Mouse (Mus musculus): ENCODE results near the gene Tbc1d14.

Tbc1d14 gene

DNA sequence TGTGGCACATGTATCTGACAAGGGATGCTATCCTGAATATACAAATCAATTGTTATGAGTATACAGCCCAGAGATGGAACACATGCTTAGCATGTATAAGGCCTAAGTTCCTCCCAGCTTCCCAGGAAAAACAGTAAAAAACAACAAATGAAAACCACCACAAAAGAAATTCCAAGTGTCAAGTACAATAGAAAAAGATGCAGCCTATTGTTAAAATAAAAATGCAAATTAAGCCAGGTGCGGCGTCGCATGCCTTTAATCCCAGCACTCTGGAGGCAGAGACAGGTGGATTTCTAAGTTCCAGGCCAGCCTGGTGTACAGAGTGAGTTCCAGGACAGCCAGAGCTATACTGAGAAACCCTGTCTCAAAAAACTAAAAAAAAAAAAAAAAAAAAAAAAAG lies 36.2 kb downstream of the Tbc1d14 start:
- in situ Hi-C loops (cut with MboI; ENCODE audit: low sequenced_read_pairs), result no loop called here

- in situ Hi-C loops (cut with MboI; ENCODE audit: low sequenced_read_pairs), result no loop called here
These were observed 36.8 kb downstream of the Tbc1d14 start for GRCm38 (mm10) chr5:36556289-36556688.

GRCm38 (mm10) chr5:36554496-36554895 lies 38.6 kb downstream of the Tbc1d14 start:
- in situ Hi-C loops (cut with MboI; ENCODE audit: low sequenced_read_pairs), result no loop called here

DNA sequence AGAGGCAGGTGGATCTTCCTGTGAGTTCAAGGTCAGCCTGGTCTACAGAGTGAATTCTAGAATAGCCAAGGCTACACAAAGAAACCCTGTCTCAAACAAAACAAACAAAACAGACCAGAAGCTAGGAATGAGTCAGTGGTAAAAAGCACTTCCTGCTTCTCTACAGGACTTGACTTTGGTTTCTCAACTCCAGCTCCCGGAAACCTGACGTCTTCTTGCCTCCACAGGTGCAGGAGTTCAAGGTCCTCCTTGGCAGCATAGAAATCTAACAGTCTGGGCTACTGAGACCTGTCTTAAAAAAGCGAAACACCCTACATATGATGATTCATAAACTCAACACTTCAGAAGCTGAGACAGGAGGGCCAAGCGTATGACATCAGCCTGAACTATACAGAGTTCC lies 39.2 kb downstream of the Tbc1d14 start:
- in situ Hi-C loops (cut with MboI; ENCODE audit: low sequenced_read_pairs), result no loop called here

GRCm38 (mm10) chr5:36553056-36553606 lies 39.9 kb downstream of the Tbc1d14 start:
- in situ Hi-C loops (cut with MboI; ENCODE audit: low sequenced_read_pairs), result no loop called here

- in situ Hi-C loops (cut with MboI; ENCODE audit: low sequenced_read_pairs), result no loop called here
These were observed 40.7 kb downstream of the Tbc1d14 start for GRCm38 (mm10) chr5:36552391-36552790.

DNA sequence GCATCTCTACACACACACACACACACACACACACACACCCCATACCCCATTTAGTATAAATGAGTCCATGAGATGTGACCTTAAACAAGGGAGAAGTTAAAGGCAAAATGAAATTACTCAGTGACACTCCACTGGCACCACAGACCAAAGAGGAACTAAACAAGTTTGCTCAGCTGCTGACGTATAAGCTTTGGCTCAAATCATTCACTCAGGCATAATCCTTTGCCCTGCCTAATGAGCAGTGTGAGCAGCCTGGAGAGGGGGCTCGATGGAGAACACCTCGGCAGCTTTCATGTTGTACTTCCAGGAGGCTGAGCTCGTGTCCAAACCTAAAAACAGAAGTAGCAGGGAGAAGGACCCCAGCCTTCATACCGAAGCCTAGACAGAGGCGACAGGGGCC lies 43.8 kb downstream of the Tbc1d14 start:
- in situ Hi-C loops (cut with MboI; ENCODE audit: low sequenced_read_pairs), result no loop called here

DNA sequence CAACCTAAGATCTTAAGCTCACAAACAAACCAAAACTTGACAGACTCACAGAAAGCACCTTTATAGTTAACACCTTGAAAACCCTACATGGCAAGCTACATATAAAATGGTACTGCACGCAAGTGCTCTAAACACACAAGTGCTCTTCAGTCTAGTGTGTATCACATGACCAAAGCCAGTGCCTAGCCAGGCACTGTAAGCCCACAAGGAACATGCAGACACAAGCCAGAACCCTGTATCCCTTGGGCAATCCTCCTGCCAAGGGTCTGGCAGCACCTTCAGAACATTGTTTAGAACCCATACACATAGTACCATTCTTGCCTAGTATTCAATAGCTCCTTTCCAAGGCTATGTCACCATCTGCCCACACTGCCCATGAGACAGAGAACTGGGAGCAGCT lies 48.3 kb downstream of the Tbc1d14 start:
- in situ Hi-C loops (cut with MboI; ENCODE audit: low sequenced_read_pairs), result no loop called here

DNA sequence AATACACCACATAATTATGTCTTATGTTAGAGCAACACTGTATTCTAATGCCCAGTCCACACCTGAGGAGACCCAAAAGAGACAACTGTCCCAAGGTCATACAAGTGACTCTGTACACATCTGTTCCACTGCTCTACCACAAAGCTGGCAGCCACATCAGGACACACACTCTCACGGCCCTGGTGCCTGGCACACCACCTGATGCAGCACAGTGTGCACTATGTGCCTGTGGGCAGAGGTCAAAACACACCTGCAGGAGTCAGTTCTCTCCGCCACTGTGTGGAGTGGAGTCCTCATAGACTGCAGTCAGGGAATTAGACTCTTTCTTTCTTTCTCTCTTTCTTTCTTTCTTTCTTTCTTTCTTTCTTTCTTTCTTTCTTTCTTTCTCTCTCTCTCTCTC lies 52.1 kb downstream of the Tbc1d14 start:
- in situ Hi-C loops (cut with MboI; ENCODE audit: low sequenced_read_pairs), result no loop called here

DNA sequence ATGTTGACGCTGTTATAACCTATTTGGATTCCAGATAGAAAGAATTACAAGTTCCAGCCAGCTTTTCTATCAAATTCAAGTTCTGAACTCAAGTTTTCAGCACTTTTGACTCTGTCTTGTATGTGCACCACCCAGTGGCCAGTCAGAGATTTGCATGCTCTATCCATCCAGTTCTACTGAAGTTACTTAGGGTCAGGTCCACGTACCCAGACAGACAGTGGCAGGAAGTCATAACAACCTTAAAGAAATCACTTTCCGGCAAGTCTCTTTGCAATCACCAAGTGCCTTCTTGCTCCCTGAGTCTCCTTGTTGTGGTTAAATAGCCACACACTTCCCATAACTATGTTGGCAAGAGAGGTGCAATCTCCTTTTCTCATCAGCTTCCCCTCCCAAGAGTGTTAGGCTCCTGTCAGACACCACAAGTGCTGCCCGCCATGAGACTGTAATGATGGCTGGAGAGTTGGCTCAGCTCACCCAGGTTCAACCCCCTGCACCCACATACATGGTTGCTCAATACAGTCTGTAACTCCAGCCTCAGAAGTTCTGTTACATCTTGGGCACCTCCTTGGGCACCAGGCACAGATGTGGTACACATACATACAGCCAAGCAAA lies 54.4 kb downstream of the Tbc1d14 start:
- in situ Hi-C loops (cut with MboI; ENCODE audit: low sequenced_read_pairs), result no loop called here

GRCm38 (mm10) chr5:36536424-36536823 lies 56.7 kb downstream of the Tbc1d14 start:
- in situ Hi-C loops (cut with MboI; ENCODE audit: low sequenced_read_pairs), result no loop called here

DNA sequence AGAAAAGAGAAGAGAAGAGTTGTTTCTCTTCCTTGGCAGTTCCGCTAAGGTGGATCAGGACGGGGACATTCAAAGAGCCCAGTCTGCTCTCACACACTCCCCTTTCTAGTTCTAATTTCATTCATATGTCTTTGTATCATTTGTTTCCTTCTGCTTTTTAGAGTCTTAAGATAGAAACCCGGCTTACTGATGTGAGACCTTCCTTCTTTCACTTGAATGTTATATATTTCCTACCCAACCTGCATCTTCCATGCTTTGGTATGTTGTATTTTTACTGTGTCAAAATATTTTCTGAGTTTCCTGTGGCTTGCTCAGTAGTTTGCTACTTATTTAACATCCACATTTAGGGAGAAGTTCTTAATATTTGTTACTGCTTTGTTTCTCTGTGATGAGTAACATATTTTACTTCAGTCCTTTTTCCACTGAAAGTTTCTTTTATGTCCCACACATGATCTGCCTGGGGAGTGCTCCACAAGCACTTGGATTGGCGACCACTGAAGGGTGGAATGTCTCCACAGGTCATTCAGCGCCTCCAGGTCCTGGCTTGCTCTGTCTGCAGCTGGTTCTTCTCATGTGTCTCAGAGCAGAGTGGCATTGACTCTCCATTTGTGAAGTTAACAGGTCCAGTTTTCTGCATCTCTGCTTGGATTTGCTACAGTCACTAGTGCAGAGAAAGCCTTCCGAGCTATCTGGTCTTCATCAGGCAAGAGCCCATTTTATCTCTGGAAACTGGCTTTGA lies 57.5 kb downstream of the Tbc1d14 start:
- in situ Hi-C loops (cut with MboI; ENCODE audit: low sequenced_read_pairs), result no loop called here

DNA sequence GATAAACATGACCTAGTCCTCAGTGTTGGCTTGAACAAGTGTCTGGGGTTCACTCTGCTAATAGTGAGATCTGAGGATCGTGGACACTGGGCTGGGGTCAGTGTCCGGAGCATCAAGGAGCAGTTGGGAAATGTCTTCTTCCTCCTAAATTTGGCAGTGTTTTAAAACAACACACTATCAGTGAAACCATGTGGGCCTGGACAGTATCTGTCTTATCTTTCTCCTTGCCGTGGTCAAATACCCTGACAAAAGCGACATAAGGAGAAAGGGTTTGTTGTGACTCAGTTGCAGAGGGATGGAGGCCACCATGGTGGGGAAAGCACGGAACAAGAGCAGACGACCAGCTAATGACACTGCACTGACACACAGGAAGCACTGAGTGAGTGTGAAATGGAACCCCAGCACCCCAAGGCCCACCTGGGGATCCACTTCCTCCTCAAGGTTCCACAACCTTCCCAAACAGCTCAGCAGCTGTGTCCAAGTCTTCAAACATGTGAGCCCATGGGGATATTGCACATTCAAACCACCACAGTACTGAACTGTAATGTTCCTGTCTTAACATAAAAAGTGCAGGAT lies 58.5 kb downstream of the Tbc1d14 start:
- in situ Hi-C loops (cut with MboI; ENCODE audit: low sequenced_read_pairs), result no loop called here

GRCm38 (mm10) chr5:36530129-36530751 lies 62.8 kb downstream of the Tbc1d14 start:
- in situ Hi-C loops (cut with MboI; ENCODE audit: low sequenced_read_pairs), result no loop called here

GRCm38 (mm10) chr5:36529698-36530097 lies 63.4 kb downstream of the Tbc1d14 start:
- in situ Hi-C loops (cut with MboI; ENCODE audit: low sequenced_read_pairs), result loop anchor here (5.0 kb wide), 1 partner anchor 53 kb away; no protein-coding TSS in a partner anchor

- in situ Hi-C loops (cut with MboI; ENCODE audit: low sequenced_read_pairs), result loop anchor here (5.0 kb wide), 1 partner anchor 55 kb away; no protein-coding TSS in a partner anchor
These were observed 66.2 kb downstream of the Tbc1d14 start for GRCm38 (mm10) chr5:36526921-36527320.

DNA sequence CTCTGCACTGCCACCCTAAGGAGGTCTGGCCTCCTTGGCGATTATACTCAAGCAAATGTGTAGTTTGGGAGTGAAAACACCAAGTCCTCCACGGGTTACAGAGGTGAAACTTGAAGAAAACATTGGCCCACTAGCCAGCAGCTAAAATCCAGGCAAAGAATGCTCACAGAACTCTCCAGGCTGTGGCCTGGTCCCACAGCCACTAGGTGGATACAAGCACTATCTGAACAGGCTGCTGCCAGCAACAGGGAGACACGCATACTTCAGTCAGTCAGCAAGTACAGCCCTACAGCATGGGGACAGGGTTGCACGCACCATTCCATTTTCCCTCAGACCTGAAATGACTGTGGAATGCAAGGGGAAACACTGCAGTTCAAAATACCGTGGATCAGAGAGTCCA lies 66.8 kb downstream of the Tbc1d14 start:
- in situ Hi-C loops (cut with MboI; ENCODE audit: low sequenced_read_pairs), result loop anchor here (5.0 kb wide), 1 partner anchor 56 kb away; no protein-coding TSS in a partner anchor

- in situ Hi-C loops (cut with MboI; ENCODE audit: low sequenced_read_pairs), result loop anchor here (5.0 kb wide), 1 partner anchor 57 kb away; no protein-coding TSS in a partner anchor
These were observed 67.9 kb downstream of the Tbc1d14 start for GRCm38 (mm10) chr5:36525216-36525615.

GRCm38 (mm10) chr5:36523219-36523703 lies 69.8 kb downstream of the Tbc1d14 start:
- in situ Hi-C loops (cut with MboI; ENCODE audit: low sequenced_read_pairs), result no loop called here

DNA sequence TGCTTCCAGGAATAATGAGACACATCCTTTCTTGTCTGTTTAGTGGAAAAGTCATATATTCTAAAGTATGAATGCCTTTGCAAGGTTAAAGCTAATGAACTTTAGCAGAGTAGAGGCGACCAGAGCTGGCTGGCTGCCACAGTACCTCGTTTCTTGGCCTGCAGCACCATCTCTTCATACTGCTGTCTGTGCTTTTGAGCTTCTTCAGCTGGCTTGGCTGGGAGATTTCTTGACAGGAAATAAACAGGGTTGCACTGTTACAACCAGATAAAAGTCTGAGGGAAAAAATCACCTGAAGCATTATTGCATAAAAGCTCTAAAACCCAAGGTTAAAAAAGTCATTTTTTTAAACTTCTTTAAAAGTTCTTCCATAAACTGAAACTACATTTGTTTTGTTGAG lies 70.3 kb downstream of the Tbc1d14 start:
- in situ Hi-C loops (cut with MboI; ENCODE audit: low sequenced_read_pairs), result no loop called here

DNA sequence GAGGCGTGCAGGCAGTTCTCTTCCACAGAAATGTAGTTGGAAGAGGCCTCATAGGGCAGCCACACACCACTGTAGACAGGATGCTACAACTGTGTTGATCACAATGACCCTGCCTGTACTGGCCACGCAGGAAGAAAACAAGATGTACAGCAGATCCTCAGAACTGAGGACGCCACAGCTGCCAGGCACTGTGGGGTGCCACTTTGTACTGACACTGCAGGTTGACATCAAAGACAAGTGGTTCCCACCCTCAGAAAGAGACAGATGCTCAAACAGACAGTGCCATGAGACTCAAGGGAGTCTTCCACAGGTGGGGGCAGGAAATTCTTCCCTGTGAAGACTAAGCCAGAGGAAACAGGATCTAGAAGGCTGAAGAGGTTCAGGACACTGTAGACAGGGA lies 73.3 kb downstream of the Tbc1d14 start:
- in situ Hi-C loops (cut with MboI; ENCODE audit: low sequenced_read_pairs), result no loop called here

Data from CH12F3 (cell line).